Mouse (Mus musculus): Measurements from ENCODE around the gene Nup214.

Nup214 gene

DNA sequence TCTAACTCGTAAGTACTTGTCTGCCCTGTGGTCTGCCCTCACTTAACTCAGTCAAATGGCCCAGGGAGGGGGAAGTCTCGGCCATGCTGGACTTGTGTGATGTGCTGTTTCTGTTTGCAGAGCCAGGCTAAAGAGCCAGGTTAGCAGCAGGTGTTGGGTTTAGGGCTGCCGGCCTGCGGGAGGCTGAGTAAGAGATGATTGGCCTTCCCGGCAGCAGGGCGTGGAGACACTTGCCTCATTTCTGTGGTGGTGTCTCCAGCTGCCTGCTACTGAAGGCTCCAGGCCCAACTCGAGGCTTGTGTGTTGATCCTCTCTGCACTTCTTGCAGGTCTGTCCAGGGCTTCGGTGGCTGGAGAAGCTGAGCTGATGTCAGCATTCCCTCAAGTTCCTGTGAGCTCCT is 77.6 kb downstream of the Nup214 start:
- no peak for DNase-seq

DNA sequence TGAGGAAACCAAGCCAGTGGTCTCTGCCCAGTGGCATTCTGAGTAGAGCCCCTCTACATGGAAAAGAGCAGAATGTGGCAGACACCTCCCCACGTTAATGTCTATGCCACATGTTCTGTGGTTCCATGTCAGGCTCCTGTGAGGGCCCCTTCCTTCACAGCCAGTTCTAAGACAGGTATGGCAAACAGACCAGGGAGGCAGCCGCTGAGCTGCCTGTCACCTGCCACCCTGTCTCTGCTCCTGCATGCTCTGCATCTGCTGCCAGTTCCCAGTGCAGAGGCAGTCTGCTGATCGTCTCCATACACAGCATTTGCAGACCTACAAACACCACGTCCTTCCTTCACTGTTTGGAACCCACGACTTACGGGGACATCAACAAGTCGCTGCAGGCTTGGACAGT is 78.2 kb downstream of the Nup214 start:
- DNase-seq, result no peak

DNA sequence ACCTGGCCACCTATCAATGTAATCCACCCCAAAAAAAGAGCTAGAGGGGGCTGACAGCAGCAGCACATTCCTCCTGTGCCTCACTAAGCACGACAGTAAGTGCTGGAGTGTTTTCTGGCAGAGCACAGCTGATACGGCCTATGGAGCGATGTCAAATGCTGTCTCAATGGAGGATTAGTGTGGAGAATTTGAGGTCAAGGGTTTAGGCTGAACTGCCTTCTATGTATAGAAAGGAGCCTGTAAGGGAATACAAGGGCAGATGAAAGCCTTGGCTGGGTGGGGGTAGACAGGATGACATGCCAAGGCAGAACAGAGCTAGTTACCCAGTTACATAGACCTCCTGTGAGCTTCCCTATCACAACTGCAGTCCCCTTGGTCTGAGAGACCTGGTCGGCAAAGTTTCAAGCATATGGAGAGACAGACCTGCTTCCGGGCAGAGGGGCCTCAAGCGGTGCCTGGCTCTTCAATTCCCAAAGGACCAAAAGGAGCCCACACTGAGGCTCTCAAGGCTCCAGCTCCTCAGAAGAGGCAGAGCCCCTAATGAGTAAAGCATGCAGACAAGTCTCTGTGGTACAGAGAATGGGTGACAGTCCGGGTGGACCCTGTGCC is 81.2 kb downstream of the Nup214 start:
- DNase-seq, result no peak

DNA sequence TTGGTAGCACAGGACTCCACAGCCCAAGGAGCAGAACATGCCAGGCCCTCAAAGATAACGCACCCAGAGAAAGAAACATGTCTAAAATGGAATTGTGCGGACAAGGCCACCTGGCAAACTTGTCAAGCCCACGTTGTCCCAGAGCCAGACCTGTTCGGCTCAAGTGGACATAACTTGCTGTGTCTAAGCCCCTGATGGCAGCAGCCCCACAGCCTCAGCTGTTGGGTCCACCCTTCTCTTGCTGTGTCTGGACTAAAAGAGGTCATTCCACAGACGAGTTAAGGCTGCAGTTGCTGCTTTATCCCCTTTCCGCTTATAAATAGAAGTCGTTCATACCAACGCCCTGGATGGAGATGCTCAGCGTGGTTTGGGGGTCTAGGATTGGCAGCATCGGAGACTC is 82.3 kb downstream of the Nup214 start:
- no peak for DNase-seq

DNA sequence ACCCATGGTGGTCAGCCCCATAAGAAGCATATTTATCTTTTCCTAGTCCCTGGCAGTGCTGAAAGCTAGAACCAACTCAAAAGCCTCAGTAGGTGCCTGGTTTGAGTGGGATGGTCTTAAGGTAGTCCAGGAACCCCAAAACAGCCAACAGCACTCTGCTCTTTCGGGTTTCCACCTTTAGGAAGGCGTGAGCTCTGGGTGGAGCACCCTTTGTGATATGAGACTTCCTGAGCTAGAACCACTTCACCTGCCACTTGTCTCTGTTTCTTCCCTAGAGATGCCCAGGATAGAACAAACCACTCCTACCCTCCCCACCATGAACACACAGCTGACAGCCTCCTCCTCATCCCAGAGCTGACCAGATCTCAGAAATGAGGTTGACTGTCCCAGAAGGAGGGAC is 83.1 kb downstream of the Nup214 start:
- no peak for DNase-seq

DNA sequence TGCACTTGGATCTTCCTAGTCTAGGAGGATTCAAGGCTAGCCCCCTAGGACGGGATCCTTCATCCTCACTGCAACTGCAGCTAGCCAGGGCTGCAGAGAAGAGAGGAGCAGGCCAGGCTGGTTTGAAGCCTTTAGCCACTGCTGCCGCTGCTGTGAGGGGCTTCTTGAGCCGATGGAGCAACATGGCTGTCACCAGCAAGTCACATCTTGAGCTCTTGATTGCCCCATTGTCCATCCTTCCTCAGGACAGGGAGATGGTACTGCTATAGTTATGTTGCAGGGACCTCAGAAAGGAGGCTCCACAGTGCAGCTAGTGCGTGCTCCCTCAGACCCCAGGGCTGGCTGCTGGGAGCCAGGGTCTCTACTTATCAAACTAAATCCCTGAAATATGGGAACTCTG is 83.6 kb downstream of the Nup214 start:
- no peak for DNase-seq

DNA sequence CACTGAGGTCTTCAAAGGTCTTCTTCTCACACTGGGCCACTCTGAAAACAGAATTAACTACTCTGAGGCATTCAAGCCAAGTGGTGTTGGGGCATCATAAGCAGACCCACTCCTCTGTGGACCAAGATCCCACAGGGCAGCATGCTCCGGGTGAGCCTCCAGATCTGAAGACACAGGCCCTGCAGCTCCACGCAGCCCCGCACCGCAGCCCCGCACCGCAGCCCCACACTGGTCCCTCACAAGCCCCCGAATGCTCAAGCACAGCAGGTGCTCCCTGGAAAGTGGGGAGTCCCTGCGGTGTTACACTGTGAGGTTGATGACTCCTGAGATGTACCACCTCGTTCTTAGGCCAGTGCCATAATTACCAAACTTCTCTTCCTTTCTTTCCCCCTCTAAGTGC is 84.0 kb downstream of the Nup214 start:
- DNase-seq, result no peak

DNA sequence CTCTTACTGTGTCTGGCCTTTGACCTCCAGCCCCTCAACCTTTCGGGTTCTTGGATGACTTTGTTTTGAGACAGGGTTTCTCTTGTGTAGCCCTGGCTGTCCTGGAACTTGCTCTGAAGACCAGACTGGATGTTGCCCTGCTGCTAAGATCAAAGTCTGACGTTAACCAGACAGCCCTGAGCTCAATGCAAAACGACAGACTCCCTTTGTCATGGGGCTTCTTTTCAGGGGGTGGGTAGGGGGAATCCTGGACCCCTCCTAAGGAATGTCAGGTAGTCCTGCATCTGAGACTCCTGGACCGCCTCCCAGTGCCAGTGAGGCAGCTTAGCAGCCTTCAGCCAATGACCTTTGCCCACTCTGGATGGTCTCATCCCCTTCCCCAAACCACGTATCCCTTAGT is 84.5 kb downstream of the Nup214 start:
- DNase-seq, result no peak

DNA sequence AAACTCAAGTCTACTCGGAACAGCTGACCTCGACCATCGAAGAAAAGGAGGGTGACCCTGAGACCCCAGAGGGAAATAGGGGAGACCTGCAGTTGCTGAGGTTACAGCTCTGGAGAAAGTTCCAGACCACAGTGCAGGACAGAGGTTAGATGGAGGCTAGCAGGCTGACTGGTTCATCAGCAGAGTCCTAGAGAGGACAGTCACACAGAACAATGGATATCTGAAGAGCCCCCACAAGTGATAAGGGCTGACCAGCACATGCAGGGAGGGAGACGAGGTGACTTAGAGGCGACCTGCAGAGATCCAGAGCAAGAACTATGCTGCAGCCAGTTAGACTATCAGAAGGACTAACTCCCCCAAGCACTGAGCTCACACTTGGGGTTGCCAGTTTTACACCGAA is 85.4 kb downstream of the Nup214 start:
- no peak for DNase-seq

DNA sequence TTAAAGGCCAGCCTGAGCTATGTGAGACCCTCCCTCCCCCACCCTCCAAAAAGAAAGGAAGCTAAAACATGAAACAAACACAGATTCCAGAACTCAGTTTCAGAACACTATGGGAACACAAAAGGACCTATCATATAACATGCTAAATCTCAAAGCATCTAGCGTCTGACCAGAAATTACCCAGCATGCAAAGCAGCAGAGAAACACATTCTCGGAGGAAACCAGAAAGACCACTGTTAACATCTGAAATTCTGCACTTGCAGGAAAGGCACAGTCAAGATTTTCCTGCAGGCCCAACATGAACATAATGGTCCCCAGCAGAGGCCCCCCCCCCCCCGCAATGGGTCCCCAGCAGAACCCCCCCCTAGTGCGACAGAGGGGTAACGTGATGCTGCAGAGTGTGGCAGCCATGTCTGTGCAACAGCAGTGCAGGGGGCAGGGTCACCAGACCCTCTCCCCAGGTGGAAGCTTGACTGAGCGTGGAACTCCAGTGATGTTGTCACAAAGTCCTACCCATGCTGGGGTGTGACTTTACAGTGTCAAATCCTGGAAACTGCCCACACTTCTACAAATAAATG is 86.1 kb downstream of the Nup214 start:
- no peak for DNase-seq

DNA sequence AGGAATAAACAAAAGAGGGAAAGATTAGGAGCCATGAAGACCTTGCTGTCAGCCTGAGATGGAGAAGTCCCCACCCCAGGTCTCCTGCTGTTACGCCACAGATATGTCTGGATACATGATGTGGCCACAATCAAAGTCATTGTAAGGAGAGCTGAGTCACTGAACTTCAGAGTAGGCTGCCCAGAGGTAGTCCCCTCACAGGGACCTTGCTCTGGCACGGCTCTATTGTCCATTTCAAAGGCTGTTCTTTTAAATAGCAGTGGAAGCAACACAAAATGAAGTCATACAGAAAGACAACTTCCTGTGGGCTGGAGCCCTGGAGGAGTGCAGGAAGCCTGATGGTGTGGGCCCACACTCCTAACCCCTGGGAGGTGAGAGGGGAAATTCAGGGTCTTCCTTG is 87.0 kb downstream of the Nup214 start:
- DNase-seq, result no peak

DNA sequence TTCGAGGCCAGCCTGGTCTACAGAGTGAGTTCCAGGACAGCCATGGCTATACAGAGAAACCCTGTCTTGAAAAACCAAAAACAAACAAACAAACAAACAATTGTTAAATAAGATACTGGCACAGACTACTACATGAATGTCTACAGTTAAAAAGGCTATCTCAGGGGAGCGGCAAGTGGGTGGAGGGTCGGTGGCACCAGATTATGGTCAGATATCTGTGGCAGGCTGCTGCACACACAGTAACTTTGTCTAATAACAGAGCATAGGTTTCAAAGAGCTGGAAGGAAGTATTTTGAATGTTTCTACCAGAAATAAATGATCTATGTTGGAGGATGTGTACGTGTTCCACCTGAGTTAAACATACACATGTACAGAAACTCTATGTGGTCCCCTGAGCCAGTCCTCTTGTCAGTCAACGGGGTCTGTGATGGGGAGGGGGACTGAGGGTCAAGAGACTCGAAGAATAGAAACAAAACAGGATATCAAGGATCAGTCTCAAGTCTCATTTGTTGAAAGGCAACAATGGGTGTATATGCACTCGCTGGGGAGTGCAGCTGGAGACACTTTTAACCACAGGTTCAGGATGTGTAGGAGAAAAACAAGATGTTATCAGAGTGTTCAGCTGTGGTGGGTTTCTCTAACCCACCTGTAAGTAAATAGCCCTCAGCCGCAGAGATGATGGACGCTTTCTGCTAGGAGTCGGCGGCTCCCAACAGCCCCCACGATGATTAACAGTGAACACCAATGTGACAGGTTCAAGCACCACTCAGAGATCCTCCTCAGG is 87.7 kb downstream of the Nup214 start:
- no peak for DNase-seq

DNA sequence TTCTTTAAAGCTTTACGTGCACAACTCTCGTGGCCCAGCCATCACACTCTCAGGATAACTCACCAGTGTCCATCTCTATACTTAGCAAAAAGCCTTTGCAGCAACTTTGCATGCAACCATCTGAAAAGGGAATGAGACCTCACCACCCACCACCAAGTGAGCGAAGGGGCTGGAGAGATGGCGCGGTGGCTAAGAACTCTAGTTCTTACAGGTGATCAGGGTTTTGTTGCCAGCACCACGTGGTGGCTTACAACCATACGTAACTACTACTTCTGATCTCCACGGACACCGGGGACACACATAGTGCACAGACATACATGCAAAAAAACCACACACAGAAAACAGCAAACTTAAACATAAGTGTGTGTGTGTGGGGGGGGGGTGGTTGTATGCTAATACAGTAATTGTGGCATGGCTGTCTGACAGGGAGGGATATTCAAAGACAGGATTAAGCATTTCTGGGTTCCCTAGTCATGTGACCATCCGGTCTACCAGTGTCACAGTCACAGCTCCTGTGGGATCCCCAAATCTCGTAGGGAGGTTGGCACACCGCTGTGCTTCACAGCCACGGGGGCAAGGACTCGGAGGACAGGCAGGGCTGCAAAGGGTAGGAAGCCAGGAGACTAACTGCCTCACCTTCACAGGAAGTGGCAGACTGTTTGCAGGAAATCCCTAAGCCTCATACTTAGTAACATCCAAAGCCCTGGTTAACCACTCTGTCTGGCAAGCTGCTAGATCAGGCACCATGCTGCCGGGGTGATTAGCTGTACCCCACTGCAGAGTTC is 88.6 kb downstream of the Nup214 start:
- DNase-seq, result no peak

DNA sequence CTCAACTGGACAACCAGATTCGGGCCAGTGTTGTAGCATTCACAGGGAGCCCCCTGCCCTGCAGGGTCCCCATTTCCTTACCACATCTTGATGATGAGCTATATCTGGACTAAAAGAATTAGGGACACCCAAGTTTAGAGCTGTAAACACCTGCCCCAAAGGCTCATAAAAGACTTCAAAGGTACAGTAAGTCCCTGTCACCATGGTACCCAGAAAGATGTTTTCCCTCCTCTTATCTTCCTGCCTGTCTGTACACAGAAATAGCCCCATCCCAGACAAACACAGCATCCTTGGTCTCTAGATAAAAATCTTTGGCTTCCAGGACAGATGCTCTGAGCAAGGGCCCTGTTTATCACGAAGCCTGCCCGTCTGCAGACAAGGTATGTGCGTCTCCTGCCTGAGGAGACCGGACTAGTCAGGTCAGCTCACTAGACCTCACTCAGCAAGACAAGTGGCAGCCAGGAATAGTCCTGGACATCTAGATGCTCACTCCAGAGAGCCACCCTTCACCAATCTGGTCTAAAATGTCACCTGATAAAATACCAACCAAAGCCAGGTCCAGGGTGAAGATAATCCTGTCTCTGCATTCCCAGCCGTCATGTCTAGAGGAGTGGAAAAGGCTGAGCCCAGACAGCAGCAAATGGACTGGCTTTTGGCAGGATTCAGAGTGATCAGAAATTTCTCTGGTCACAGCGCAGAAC is 89.4 kb downstream of the Nup214 start:
- no peak for DNase-seq

DNA sequence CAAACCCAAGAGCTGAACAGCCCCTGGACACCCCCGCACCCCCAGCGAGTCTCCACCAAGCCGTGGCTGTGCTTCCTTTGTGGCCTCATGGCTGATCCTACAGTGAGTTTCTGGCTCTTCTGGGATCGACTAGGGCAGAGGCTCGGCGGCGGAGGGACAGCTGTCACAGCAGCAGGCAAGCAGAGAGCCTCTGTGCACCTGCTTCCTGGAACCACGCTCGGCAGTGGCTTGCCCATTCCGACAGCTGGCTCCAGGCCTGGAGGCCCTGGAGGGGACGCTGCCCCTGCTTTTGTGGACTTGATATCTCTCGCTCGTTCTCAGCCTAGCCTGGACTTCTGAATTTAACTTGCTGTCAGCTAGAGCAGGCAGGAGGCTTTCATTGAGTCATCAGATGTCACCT is 90.7 kb downstream of the Nup214 start:
- no peak for DNase-seq

DNA sequence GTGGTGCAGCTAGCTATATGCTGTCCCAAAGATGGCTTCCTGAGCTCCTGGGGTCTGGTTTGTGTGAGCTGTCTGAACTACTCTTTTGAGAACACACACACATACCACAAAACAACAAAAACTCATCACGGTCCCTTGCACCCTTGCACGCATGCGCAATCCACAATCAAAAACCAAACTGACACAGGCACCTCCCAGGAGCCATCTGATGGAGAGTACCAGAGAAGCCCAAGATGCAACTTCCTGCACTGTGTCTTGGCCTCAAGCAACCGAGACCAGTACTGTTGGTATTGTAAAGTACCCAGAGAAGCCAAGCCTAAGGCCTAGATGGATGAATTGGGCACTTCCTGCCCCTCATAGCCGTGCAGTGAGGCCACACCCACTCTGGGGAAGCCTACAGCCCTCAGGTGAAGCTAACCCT is 91.1 kb downstream of the Nup214 start:
- DNase-seq, result no peak

DNA sequence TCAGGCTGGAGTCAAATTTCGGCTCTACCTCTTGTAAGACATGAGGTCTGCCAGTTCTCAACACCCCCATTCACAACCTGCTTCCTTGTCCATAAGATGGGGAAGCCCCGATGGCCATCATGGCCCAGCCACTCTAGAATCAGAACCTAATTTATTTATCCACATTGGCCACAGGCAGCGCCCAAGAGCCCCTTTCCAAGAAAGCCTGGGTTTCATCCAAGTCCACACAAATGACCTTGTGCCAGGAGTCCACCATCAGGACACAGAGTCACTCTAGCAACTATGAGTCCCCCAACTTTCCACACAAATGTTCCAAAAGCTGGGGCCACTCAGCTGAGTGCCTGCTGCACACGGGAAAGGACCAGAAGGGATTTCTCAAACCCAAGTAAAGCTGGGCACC is 91.8 kb downstream of the Nup214 start:
- no peak for DNase-seq

DNA sequence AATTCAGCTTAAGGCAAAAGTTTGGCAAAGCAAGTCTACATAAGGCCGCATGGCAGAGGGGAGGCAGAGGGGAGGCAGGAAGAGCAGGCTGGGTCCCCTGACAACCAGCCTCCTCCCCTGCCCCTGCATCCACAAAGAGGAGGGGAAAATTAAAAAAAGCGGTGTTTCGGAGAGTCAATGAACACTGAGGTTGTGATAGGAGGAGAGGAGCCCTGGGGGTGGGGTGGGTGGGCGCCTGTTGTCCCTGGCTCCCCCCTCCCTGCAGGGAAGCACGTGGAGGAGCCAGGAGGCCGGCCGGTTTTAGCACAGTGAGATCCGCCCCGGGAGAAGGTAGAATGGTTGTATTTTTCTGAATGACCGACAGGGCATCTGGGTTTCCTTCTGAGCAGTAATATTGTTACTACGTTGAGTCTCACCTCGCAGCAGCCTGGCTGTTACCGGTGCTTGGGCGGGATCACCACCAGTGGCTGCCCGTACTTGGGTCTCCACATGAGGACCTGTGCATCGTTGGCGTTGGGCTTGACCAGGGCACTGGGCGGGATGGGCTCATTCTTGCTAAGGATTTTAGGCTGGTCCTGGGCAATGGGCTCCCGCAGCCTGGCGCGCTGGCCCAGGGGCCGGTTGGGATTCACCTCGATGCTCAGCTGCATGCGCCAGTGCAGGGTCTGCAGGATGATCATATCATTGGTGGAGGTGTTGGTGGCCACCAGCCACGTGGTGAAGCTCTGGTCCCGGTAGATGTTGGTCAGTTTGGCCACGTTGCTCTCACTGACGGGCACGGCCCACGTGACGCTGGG is 94.8 kb downstream of the Nup214 start:
- DNase-seq, result no peak

DNA sequence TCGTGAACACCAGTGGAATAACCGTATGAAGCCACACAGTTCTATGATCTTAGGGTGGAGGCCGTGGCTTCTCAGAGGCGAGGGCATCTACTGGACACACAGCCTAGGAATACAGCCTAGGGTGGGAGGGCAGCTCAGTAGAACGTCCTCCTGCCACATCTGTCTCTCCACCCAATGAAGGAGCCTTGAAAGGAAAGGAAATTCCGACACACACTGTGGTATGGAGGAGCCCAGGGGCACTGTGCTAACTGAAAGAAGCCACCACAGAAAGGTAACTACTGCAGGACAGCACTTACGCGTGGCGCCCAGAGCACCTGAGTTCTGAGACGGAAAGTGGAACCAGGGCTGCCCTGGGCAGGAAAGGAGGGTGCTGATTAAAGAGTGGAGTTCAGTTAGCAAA is 96.5 kb downstream of the Nup214 start:
- DNase-seq, result no peak

DNA sequence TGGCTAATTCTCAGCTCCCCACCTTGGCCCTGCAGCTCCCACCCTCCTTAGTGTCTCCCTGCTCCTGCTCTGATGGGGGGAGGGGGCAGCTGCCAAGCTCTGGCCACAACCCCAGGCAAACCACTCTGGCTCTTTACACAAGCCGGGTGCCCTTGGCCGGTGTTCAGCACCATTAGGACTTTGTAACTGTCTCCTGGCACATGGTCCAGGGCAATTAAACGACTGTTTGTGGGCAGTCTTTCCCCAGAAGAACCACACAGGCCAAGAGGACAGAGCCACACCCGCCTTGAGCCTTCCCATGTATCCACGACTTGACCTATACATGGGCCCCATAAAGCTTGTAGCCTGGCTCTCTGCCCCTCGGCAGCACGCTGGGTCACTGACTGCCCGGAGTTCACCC is 100.2 kb downstream of the Nup214 start:
- DNase-seq, result no peak

DNA sequence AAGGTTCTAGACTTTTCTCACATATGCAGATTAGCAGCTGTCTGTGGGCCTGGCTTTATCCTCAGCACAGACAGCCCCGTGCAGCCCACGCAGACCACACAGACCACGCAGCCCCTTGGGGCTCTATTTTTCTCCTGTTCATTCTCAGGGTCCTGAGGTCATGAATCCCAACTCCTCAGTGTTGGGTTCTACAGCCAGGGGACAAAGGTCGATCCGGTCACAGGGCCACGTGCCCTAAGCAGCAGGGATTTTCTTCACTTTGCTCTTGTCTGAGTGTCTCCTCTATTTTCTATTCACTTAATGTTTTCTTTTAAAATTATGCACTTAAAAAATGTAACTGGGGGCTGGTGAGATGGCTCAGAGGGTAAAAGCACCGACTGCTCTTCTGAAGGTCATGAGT is 101.1 kb downstream of the Nup214 start:
- no peak for DNase-seq

DNA sequence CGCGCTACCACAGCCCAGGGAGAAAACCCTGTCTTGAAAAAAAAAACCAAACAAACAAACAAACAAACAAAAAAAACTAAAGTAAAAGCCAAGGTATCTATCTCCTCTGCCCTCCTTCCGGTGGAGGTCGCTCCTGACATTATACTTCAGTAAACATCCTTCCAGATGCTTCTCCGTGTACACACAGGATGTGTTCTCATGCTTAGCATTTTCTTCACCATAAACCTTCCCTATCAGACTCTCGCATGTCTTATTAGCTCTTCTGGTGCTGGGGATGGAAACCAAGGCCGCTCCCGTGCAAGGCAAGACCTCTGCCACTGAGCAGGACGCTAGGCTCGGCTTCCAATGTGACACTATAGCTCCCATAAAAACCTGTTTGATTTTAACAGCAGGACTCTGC is 103.5 kb downstream of the Nup214 start:
- no peak for DNase-seq
